Mouse (Mus musculus) mouse embryonic stem cell (cell line): ENCODE measurements around the gene Adgrf4.

Experiments
- in situ Hi-C, 2 experiments: fragments of 300-500 bp; cut with MboI; formaldehyde crosslinking; loops; 1 replicate in 1 of 2; 3 replicates in 1 of 2; pipeline ENCODE4 v1.14.3; 2019 to 2020; ENCODE audit warnings: low sequenced_read_pairs in 2 of 2, low pct_unique_long_range_greater_than_20kb in 1 of 2, mixed read lengths in 1 of 2; ENCODE audit not compliant: unreplicated experiment in 1 of 2

Adgrf4 gene

GRCm38 (mm10) chr17:42692136-42692535, at the start of gene Adgrf4:
Gene Adgrf4, minus strand, starts transcription at chr17:42692284.
- in situ Hi-C loops: no loop called here

- in situ Hi-C loops: no loop called here
These were observed 49.7 kb upstream of the Adgrf4 start, which contains the start of gene Adgrf2 for GRCm38 (mm10) chr17:42741801-42742217. Gene Adgrf2, minus strand, starts transcription at chr17:42742179.

GRCm38 (mm10) chr17:42738794-42739193, 46.7 kb upstream of the Adgrf4 start:
- in situ Hi-C loops: no loop called here

- in situ Hi-C loops: no loop called here
These were observed 25.1 kb upstream of the Adgrf4 start for GRCm38 (mm10) chr17:42717161-42717560.

GRCm38 (mm10) chr17:42714991-42715390, 22.9 kb upstream of the Adgrf4 start:
- in situ Hi-C loops: no loop called here

GRCm38 (mm10) chr17:42710717-42711116, 18.6 kb upstream of the Adgrf4 start:
- in situ Hi-C loops: no loop called here

GRCm38 (mm10) chr17:42705611-42706010, 13.5 kb upstream of the Adgrf4 start:
- in situ Hi-C loops: no loop called here

- in situ Hi-C loops: no loop called here
These were observed 10.1 kb upstream of the Adgrf4 start for GRCm38 (mm10) chr17:42702198-42702597.

GRCm38 (mm10) chr17:42694730-42695129, 2.6 kb upstream of the Adgrf4 start:
- in situ Hi-C loops: no loop called here

GRCm38 (mm10) chr17:42690531-42690930, 1.6 kb downstream of the Adgrf4 start:
- in situ Hi-C loops: no loop called here

- in situ Hi-C loops: no loop called here
These were observed 33.3 kb downstream of the Adgrf4 start for GRCm38 (mm10) chr17:42658634-42659422.

GRCm38 (mm10) chr17:42643416-42643815, 48.7 kb downstream of the Adgrf4 start:
- in situ Hi-C loops: no loop called here

- in situ Hi-C loops: no loop called here
These were observed 61.9 kb downstream of the Adgrf4 start for GRCm38 (mm10) chr17:42630206-42630605.

- in situ Hi-C loops: no loop called here
These were observed 78.9 kb downstream of the Adgrf4 start for GRCm38 (mm10) chr17:42613043-42613737.

GRCm38 (mm10) chr17:42611295-42611694, 80.8 kb downstream of the Adgrf4 start, which contains the start of gene Opn5:
Gene Opn5, minus strand, starts transcription at chr17:42611395.
- in situ Hi-C loops: no loop called here

GRCm38 (mm10) chr17:42608270-42608669, 83.8 kb downstream of the Adgrf4 start:
- in situ Hi-C loops: no loop called here
